Mouse (Mus musculus) heart, embryonic 16.5 days (tissue): ENCODE data around the gene Acbd6. TPM values are rescaled to one million over a fixed set of nuclear protein-coding genes. Genes with fewer than 3 reads are reported as not detected.

Source experiments
- ATAC-seq: fragments of 200-750 bp; cut with Nextera tagmentation; replicated peaks from 2 replicates; pipeline ENCODE4 v1.8.0; 2017; ENCODE audit warnings: moderate number of reproducible peaks; ENCODE audit not compliant: insufficient read depth, low FRiP score; ENCODE audit errors: extremely low read depth
- H3K27ac ChIP-seq: fragments of 300-500 bp; sonication (generic); 2 replicates; pipeline ENCODE4 v1.5.1; 2014; ENCODE audit warnings: mild to moderate bottlenecking, low read length, control low read depth, moderate library complexity
- H3K27me3 ChIP-seq: fragments of 300-500 bp; sonication (generic); 2 replicates; pipeline ENCODE4 v1.6.1; 2014; ENCODE audit warnings: low read length, mixed read lengths; ENCODE audit not compliant: control insufficient read depth, insufficient read depth
- H3K36me3 ChIP-seq: fragments of 300-500 bp; sonication (generic); 2 replicates; pipeline ENCODE4 v1.6.1; 2014; ENCODE audit not compliant: control insufficient read depth, insufficient read depth
- H3K4me1 ChIP-seq: fragments of 300-500 bp; sonication (generic); 2 replicates; pipeline ENCODE4 v1.6.1; 2014; ENCODE audit warnings: low read length, mixed read lengths; ENCODE audit not compliant: control insufficient read depth, insufficient read depth
- H3K4me2 ChIP-seq: fragments of 300-500 bp; sonication (generic); 2 replicates; pipeline ENCODE4 v1.6.1; 2014; ENCODE audit warnings: low read depth, mild to moderate bottlenecking, control low read depth, low read length
- H3K4me3 ChIP-seq: fragments of 300-500 bp; sonication (generic); 2 replicates; pipeline ENCODE4 v1.5.1; 2014; ENCODE audit warnings: mild to moderate bottlenecking, control low read depth, low read length
- H3K9ac ChIP-seq: fragments of 300-500 bp; sonication (generic); 2 replicates; pipeline ENCODE4 v1.6.1; 2014; ENCODE audit warnings: low read length, control low read depth
- H3K9me3 ChIP-seq: fragments of 300-500 bp; sonication (generic); replicated peaks from 2 replicates; pipeline ENCODE4 v1.6.1; 2016; ENCODE audit warnings: low read length; ENCODE audit not compliant: control insufficient read depth
- WGBS: fragments of 180-500 bp; shearing (Covaris S2); extraction: QIAGEN DNeasy Blood & Tissue Kit; methylation state at CpG from one replicate; pipeline ENCODE4 v1.1.7; 2014; 5-methylcytosine and 5-hydroxymethylcytosine counted together
- polyA plus RNA-seq: library from polyadenylated mRNA; unstranded; fragments of >200 nt; fragmentation: Nextera tagmentation; extraction: Ambion mirVana; gene quantifications from 2 replicates; pipeline ENCODE4 v1.2.1, GENCODE M21; 2015

Acbd6 gene
- polyA plus RNA-seq, 1 experiment from 2014 or later, result 55.4 TPM

GRCm38 (mm10) chr1:155656321-155656720 lies 98.4 kb downstream of the Acbd6 start:
- Histone ChIP-seq H3K27me3 (no peaks in the 10 kb centered on the region), H3K4me2 (no peak overlapping the region), H3K4me3 (no peak overlapping the region), H3K27ac (no peak overlapping the region), H3K36me3 (no peaks in the 10 kb centered on the region), H3K9ac (no peak overlapping the region), H3K9me3 (no peaks in the 10 kb centered on the region), H3K4me1 (no peaks in the 10 kb centered on the region)
- WGBS, result 61% methylated on average over 5 of the region's 5 CpGs
- no peak for ATAC-seq

DNA sequence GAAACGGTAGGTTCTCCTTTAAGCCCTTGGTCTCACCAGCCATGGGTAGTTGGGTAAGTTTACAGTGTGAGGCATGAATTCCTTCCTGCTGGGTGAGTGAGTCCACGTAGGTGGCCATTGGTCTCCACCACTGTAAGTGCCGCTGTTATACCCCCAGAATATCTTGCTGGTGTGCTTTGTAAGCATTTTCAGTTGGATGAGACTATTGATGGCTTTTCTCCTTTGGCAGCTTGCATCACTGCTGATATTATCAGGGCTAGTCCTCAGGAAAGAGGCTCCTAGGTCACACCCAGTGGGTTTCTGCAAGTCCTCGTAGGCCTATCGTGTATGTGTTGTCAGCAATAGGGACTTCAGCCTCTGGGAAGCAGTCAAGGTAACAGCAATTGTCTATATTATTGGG lies 106.1 kb downstream of the Acbd6 start:
- no peak overlapping the region for H3K4me3 ChIP-seq
- H3K27me3 ChIP-seq, result no peaks in the 10 kb centered on the region
- no peak overlapping the region for H3K9ac ChIP-seq
- WGBS, result 79% methylated on average over 5 of the region's 5 CpGs
- H3K9me3 ChIP-seq, result 0 out of 2 replicates have a peak, but pooled peaks cover 2% of the 10 kb centered on the region
- no peaks in the 10 kb centered on the region for H3K36me3 ChIP-seq
- no peak overlapping the region for H3K4me2 ChIP-seq
- ATAC-seq, result no peak
- no peak overlapping the region for H3K27ac ChIP-seq
- no peaks in the 10 kb centered on the region for H3K4me1 ChIP-seq

- 66% methylated on average over 6 of the region's 6 CpGs for WGBS
- H3K36me3 ChIP-seq, result no peaks in the 10 kb centered on the region
- no peak overlapping the region for H3K9ac ChIP-seq
- H3K4me2 ChIP-seq, result no peak overlapping the region
- no peak overlapping the region for H3K4me3 ChIP-seq
- no peak overlapping the region for H3K27ac ChIP-seq
- no peak for ATAC-seq
- H3K27me3 ChIP-seq, result no peaks in the 10 kb centered on the region
- H3K4me1 ChIP-seq, result no peaks in the 10 kb centered on the region
- H3K9me3 ChIP-seq, result no peaks in the 10 kb centered on the region
These were observed 117.7 kb downstream of the Acbd6 start for GRCm38 (mm10) chr1:155675570-155675969.

GRCm38 (mm10) chr1:155681116-155681799 lies 123.3 kb downstream of the Acbd6 start:
- no peaks in the 10 kb centered on the region for H3K9me3 ChIP-seq
- no peak for ATAC-seq
- WGBS, result 71% methylated on average over 10 of the region's 10 CpGs

DNA sequence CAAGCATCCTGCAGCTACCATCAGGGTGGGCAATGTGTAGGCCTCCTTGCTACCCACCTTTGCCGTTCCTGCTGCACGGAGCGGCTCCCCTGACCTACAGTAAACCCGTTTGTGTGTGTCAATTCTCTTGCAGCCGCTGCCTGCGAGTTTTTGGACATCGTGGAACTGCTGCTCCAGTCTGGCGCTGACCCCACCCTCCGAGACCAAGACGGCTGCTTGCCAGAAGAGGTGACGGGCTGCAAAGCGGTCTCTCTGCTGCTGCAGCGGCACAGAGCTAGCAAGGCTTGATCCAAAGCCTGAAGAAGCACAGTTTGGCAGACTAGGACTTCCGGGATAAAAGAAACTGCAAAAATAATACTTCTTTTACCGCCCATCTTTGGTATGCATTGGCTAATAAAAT lies 128.9 kb downstream of the Acbd6 start:
- H3K4me1 ChIP-seq, result no peaks in the 10 kb centered on the region
- no peak overlapping the region for H3K9ac ChIP-seq
- H3K36me3 ChIP-seq, result no peaks in the 10 kb centered on the region
- ATAC-seq, result no peak
- no peak overlapping the region for H3K4me2 ChIP-seq
- no peaks in the 10 kb centered on the region for H3K9me3 ChIP-seq
- no peak overlapping the region for H3K4me3 ChIP-seq
- no peak overlapping the region for H3K27ac ChIP-seq
- 79% methylated on average over 15 of the region's 15 CpGs for WGBS
- H3K27me3 ChIP-seq, result no peaks in the 10 kb centered on the region

More at GRCm38 (mm10) chr1:155681116-155681799, 123.3 kb downstream of the Acbd6 start:
- no peaks in the 10 kb centered on the region for H3K36me3 ChIP-seq
- no peak overlapping the region for H3K4me2 ChIP-seq
- no peak overlapping the region for H3K27ac ChIP-seq
- no peak overlapping the region for H3K9ac ChIP-seq
- H3K27me3 ChIP-seq, result no peaks in the 10 kb centered on the region
- H3K4me1 ChIP-seq, result no peaks in the 10 kb centered on the region
- no peak overlapping the region for H3K4me3 ChIP-seq

DNA sequence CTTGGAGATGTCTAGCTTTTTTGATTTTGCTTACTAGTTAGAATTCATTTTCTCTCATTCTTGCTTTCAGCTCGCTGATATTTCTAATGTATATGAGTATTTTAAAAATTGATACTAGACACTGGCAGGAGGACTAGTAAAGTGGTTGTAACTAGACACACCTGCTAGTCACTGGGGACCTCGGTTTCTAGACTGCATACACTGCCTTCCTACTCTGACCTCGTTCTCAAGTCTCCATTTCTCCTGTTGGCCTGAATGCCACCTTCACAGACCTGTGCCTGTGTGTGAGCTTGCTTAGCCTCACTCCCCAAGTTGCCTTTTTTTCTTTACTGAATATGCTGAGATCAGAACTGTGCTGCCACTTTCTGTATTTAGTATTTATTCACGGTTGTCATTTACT lies 131.2 kb downstream of the Acbd6 start:
- Histone ChIP-seq H3K9ac (no peak overlapping the region), H3K4me3 (no peak overlapping the region), H3K27me3 (no peaks in the 10 kb centered on the region), H3K4me2 (no peak overlapping the region), H3K27ac (no peak overlapping the region), H3K9me3 (no peaks in the 10 kb centered on the region), H3K4me1 (no peaks in the 10 kb centered on the region), H3K36me3 (no peaks in the 10 kb centered on the region)
- no peak for ATAC-seq
- 84% methylated on average over 4 of the region's 4 CpGs for WGBS

GRCm38 (mm10) chr1:155689558-155689957 lies 131.6 kb downstream of the Acbd6 start:
- Histone ChIP-seq H3K9me3 (no peaks in the 10 kb centered on the region), H3K4me2 (no peak overlapping the region), H3K4me3 (no peak overlapping the region), H3K4me1 (no peaks in the 10 kb centered on the region), H3K36me3 (no peaks in the 10 kb centered on the region), H3K27me3 (no peaks in the 10 kb centered on the region), H3K27ac (no peak overlapping the region), H3K9ac (no peak overlapping the region)
- no peak for ATAC-seq
- 88% methylated on average over 5 of the region's 5 CpGs for WGBS

GRCm38 (mm10) chr1:155692230-155692629 lies 134.3 kb downstream of the Acbd6 start:
- 81% methylated on average over 6 of the region's 6 CpGs for WGBS
- ATAC-seq, result no peak

DNA sequence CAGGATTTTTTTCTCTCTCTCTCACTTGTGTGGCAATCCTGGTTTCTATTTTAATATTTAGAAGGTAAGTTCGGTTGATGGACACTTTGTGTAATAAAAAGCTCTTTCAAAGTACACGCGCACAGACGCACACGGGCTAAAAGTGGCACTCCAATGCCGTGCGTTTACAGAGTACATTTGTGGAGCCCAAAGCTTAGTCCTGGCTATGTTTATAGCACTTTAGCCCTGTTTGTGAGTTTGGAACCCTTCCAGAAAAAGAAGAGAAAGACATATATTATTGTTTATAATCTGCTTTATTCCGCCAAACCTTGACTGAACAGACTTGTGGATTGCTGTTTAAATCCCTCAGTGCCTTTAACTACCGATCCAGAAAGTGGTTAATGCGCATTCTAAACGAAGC lies 135.1 kb downstream of the Acbd6 start:
- ATAC-seq, result no peak
- Histone ChIP-seq H3K4me1 (peaks cover 3% of the 10 kb centered on the region; the same call in 1 of the 2 replicates), H3K9ac (no peak overlapping the region), H3K9me3 (no peaks in the 10 kb centered on the region), H3K27ac (no peak overlapping the region), H3K36me3 (no peaks in the 10 kb centered on the region), H3K4me2 (no peak overlapping the region), H3K4me3 (no peak overlapping the region), H3K27me3 (no peaks in the 10 kb centered on the region)
- 62% methylated on average over 11 of the region's 11 CpGs for WGBS

More at GRCm38 (mm10) chr1:155692230-155692629, 134.3 kb downstream of the Acbd6 start:
- Histone ChIP-seq H3K4me2 (no peak overlapping the region), H3K27ac (no peak overlapping the region), H3K4me3 (no peak overlapping the region), H3K27me3 (no peaks in the 10 kb centered on the region), H3K9ac (no peak overlapping the region), H3K36me3 (no peaks in the 10 kb centered on the region), H3K9me3 (no peaks in the 10 kb centered on the region), H3K4me1 (peaks cover 3% of the 10 kb centered on the region; the same call in 1 of the 2 replicates)
